In genomic region chr5:140637058-140637410, GRCm38 (mm10) we compare ENCODE assay signal across 8 mouse cellular contexts. TPM values are rescaled to one million over a fixed set of nuclear protein-coding genes. Genes with fewer than 3 reads are reported as not detected.
DNase-seq lines count a peak whose midpoint lies in the region; ATAC-seq and TF ChIP-seq lines count a peak whose summit lies in the region.

No protein-coding gene starts in this region.

- peaks cover 56% of the 10 kb centered on the region for H3K36me3 ChIP-seq in liver, embryonic 13.5 days

- no peak overlapping the region for H3K4me3 ChIP-seq in layer of hippocampus, adult 2 months
- no peak overlapping the region for H3K4me3 ChIP-seq in liver, embryonic 13.5 days (replicated peaks)

- H3K9ac ChIP-seq in liver, embryonic 13.5 days = no peak overlapping the region

- H3K4me2 ChIP-seq in liver, embryonic 13.5 days = no peak overlapping the region

- no peak for TF ChIP-seq CTCF in layer of hippocampus, adult 2 months (conservative IDR thresholded peaks at IDR 0.05)

- 78% methylated on average over 6 of the region's 6 CpGs for WGBS in liver, embryonic 13.5 days (ENCODE audit: insufficient replicate concordance)

- H3K27me3 ChIP-seq in liver, embryonic 13.5 days = no peaks in the 10 kb centered on the region

- H3K27ac ChIP-seq in layer of hippocampus, adult 2 months = peak overlapping the region; percentile 81
- 0 out of 2 replicates have a peak overlapping the region, but pooled peaks have one; percentile 7 for H3K27ac ChIP-seq in liver, embryonic 13.5 days

- DNase-seq in cerebellum, postnatal 10 days = peak; percentile 70 to 80
- DNase-seq in cerebellum, postnatal 4 days (ENCODE audit: low spot score in 2 of 2) = no peak
- DNase-seq in layer of hippocampus, adult 2 months (ENCODE audit: low spot score in 2 of 2) = peak; percentile 59 to 65
- no peak for DNase-seq in layer of hippocampus, adult 9-10 months (ENCODE audit: low spot score)
- peak; percentile 33 for DNase-seq in brain, adult 2 months (ENCODE audit: low read depth, low spot score)
- DNase-seq in liver, embryonic 13.5 days = no peak
- DNase-seq in testis, postnatal 14 days (ENCODE audit: low spot score) = no peak
- DNase-seq in right cerebral cortex, postnatal 4 days = no peak

- peaks cover 32% of the 10 kb centered on the region for H3K4me1 ChIP-seq in liver, embryonic 13.5 days (replicated peaks)

- no peak for ATAC-seq in liver, embryonic 13.5 days (ENCODE audit: low read depth)

- no peaks in the 10 kb centered on the region for H3K9me3 ChIP-seq in liver, embryonic 13.5 days (replicated peaks)

RNA-seq across cellular contexts. Expression of gene Ttyh3, which starts 11.8 kb away (rescaled TPM):
- 100 to 1,000 TPM; 187 to 201 TPM for total RNA-seq in layer of hippocampus, adult 2 months (2021)
- 4.8 and 4.9 TPM in 2 replicates for polyA plus RNA-seq in liver, embryonic 13.5 days (2015; fragmentation: Nextera tagmentation; extraction: Ambion mirVana)

RNA-seq across cellular contexts. Expression of gene Lfng, which starts 29.9 kb away (rescaled TPM):
- total RNA-seq in layer of hippocampus, adult 2 months (2021) = 10 to 100 TPM; 23.9 to 24.8 TPM
- 7.6 and 8.0 TPM in 2 replicates for polyA plus RNA-seq in liver, embryonic 13.5 days (2015; fragmentation: Nextera tagmentation; extraction: Ambion mirVana)

Comparison
In these comparisons a context has a peak if more than half of its experiments do, and no peak if none do; other contexts are left out.
1. DNase-seq: peak in cerebellum, postnatal 10 days (2 of 2), layer of hippocampus, adult 2 months (2 of 2) and brain, adult 2 months (single experiment); none in cerebellum, postnatal 4 days (0 of 2), layer of hippocampus, adult 9-10 months (single experiment), liver, embryonic 13.5 days (single experiment), testis, postnatal 14 days (single experiment) and right cerebral cortex, postnatal 4 days (single experiment).